Mouse (Mus musculus): ENCODE data around the gene Fgfr1op2. TPM values are rescaled to one million over a fixed set of nuclear protein-coding genes. Genes with fewer than 3 reads are reported as not detected.
"Not testable (repeated sequence)": the region's sequence is repeated elsewhere in the genome, so short reads cannot be mapped to it uniquely, and the experiment has no call there.

The Fgfr1op2 gene
- polyA plus RNA-seq, 1 experiment from 2014 or later: 103 TPM

DNA sequence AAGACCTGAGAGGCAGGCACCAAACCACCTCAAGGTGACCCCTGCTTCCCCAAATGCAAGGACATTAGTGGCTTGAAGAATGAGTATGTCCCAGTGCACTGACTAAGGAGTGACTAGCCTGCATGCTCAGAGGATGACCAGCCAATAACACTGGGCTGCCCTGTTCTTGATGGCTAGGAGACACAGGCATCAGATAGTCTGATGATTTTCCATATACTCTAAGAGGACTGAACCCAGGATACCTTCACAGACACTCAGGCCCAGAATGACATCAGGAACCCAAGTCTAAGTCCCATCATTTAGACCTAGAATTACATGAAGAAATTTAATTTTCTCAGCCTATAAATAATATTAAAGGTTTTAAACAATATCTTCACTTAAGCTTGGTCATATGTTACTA lies 25.7 kb upstream of the Fgfr1op2 start:
- ATAC-seq: no peak
- peaks cover 87% of the 10 kb centered on the region for H3K36me3 ChIP-seq
- H3K4me3 ChIP-seq: no peak overlapping the region
- no peak overlapping the region for H3K27ac ChIP-seq
- H3K9me3 ChIP-seq (replicated peaks): no peaks in the 10 kb centered on the region
- H3K4me1 ChIP-seq: no peaks in the 10 kb centered on the region
- H3K9ac ChIP-seq: no peak overlapping the region
- no peak overlapping the region for H3K4me2 ChIP-seq
- no peaks in the 10 kb centered on the region for H3K27me3 ChIP-seq (replicated peaks)

DNA sequence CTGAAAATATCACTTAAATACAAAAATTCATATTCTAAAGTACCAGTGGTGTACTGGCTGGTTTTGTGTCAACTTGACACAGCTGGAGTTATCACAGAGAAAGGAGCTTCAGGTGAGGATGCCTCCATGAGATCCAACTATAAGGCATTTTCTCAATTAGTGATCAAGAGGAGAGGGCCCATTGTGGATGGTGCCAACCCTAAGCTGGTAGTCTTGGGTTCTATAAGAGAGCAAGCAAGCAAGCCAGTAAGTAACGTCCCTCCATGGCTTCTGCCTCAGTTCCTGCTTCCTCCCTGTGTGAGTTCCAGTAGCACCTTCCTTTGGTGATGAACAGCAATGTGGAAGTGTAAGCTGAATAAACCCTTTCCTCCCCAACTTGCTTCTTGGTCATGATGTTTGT lies 14.5 kb upstream of the Fgfr1op2 start:
- not testable (repeated sequence) for H3K27ac ChIP-seq; H3K9me3 ChIP-seq (replicated peaks); ATAC-seq; H3K4me3 ChIP-seq; H3K4me2 ChIP-seq; H3K9ac ChIP-seq; H3K27me3 ChIP-seq (replicated peaks); H3K4me1 ChIP-seq
- peaks cover 75% of the 10 kb centered on the region for H3K36me3 ChIP-seq
- WGBS (ENCODE audit: insufficient replicate concordance): 72% methylated on average over 1 of the region's 1 CpGs

DNA sequence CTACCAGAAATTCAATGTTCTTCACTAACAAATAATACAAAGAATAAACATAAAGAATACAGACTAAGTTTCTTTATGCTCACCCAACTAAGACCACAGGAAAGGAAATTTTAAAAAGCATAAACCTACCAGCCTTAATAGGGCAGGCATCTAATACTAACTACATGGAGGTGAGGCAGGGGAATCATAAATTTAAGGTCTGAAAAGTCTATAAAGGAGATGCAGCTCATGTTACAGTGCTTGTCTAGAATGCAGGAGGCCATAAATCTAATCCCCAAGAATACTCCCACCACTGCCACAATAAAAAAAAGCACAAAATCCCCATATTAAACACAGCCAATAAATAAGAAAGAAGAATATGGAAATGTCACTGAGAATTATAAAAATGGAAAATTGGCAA lies 4.9 kb upstream of the Fgfr1op2 start:
- Histone ChIP-seq H3K36me3 (peaks cover 37% of the 10 kb centered on the region), H3K9ac (no peak overlapping the region), H3K4me1 (peaks cover 19% of the 10 kb centered on the region), H3K27me3 (replicated peaks) (no peaks in the 10 kb centered on the region), H3K27ac (no peak overlapping the region), H3K4me3 (no peak overlapping the region), H3K4me2 (no peak overlapping the region), H3K9me3 (replicated peaks) (no peaks in the 10 kb centered on the region)
- no peak for ATAC-seq

DNA sequence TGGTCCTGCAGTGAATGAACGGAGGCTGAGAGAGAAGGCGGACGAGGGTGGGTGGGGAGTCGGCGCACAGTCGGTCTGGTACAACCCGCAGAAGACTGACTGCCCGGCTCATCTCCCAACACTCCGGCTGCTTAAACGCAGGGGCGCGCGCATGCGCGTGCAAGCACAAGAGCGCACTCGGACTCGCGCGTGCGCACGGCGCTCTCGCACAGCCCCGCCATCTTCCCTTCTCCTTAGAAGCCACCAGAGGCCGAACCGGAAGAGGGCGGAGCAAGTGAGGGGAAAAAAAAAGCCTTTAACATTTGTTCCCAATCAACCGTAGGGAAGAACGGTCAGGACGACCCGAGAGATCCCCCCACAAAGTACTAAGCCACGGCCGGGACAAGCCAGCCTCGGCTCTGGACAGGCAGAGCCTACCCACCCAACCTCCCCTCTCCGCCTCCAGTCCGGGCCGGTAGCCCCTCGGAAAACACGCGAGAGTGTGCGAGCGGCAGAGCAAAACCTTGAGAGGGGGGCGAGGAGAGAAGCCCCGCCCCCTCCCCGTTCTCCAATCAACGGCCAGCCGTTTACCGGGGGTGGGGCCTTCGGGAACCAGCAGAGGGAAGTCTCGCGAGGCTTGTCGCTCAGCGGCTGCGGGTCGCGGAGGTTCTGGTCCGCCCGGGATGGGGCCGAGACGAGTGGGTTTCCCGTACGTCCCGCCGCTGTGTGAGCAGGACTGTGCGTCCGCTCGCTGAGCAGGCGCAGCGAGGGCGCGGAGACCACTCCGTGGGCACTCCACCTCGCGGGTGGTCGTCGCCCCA lies 507 bp downstream of the Fgfr1op2 start, which contains the start of gene Ints13:
Gene Ints13 (minus strand): TSS at position 526 of the 800 bp plus-strand sequence.
- ATAC-seq: peak; percentile 94
- Histone ChIP-seq H3K9ac (peak within 1 kb of the TSS; percentile 97), H3K4me3 (peak within 1 kb of the TSS; percentile 92), H3K27ac (peak within 1 kb of the TSS; percentile 96), H3K27me3 (replicated peaks) (no peaks in the 10 kb centered on the region), H3K4me2 (peak within 1 kb of the TSS; percentile 84), H3K9me3 (replicated peaks) (no peaks in the 10 kb centered on the region), H3K4me1 (peaks cover 43% of the 10 kb centered on the region), H3K36me3 (peaks cover 16% of the 10 kb centered on the region)
- WGBS (ENCODE audit: insufficient replicate concordance): under 1% methylated on average over 75 of the region's 77 CpGs

GRCm38 (mm10) chr6:146578111-146578531 lies 1.1 kb downstream of the Fgfr1op2 start:
- Histone ChIP-seq H3K27ac (peak overlapping the region; percentile 96), H3K9me3 (replicated peaks) (no peaks in the 10 kb centered on the region), H3K4me1 (peaks cover 45% of the 10 kb centered on the region), H3K4me2 (peak overlapping the region; percentile 84), H3K9ac (peak overlapping the region; percentile 97), H3K36me3 (peaks cover 14% of the 10 kb centered on the region), H3K27me3 (replicated peaks) (no peaks in the 10 kb centered on the region), H3K4me3 (peak overlapping the region; percentile 92)
- peak; percentile 68 for ATAC-seq
- WGBS (ENCODE audit: insufficient replicate concordance): under 1% methylated on average over 22 of the region's 22 CpGs

- Histone ChIP-seq H3K4me1 (peaks cover 45% of the 10 kb centered on the region), H3K9ac (peak overlapping the region; percentile 97), H3K27me3 (replicated peaks) (no peaks in the 10 kb centered on the region), H3K36me3 (peaks cover 14% of the 10 kb centered on the region), H3K4me2 (peak overlapping the region; percentile 84), H3K9me3 (replicated peaks) (no peaks in the 10 kb centered on the region), H3K4me3 (peak overlapping the region; percentile 92), H3K27ac (peak overlapping the region; percentile 96)
- no peak for ATAC-seq
- 3% methylated on average over 7 of the region's 7 CpGs for WGBS (ENCODE audit: insufficient replicate concordance)
Measured at GRCm38 (mm10) chr6:146578586-146578985, 1.6 kb downstream of the Fgfr1op2 start.

DNA sequence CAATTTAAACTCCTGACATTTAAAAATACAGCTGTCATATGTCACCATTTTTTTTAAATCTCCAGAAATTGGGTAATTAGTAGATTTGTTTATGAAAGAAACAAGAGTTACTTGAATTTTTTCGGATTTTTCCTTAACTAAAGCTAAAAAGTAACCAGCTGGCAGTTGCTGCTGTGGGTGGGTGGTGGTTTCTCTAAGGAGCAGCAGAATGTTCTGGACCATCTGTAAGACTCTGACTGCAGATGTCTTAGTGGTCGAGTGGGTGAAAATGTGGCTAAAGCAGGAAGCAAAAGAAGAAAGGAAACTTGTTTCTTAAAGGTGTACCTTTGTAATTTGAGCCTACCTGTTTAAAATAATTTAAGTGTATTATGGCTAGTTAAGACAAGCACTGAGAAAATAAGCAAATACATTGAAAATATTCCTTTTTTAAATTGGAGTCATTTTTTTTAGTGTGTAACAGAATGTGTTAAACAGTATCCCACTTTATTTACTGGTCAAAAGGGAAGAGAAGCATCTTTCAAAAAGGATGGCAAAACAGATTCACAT lies 3.5 kb downstream of the Fgfr1op2 start:
- H3K4me1 ChIP-seq: peaks cover 39% of the 10 kb centered on the region
- 8% methylated on average over 2 of the region's 2 CpGs for WGBS (ENCODE audit: insufficient replicate concordance)
- H3K4me2 ChIP-seq: peak overlapping the region; percentile 84
- H3K9me3 ChIP-seq (replicated peaks): no peaks in the 10 kb centered on the region
- no peak overlapping the region for H3K4me3 ChIP-seq
- no peak overlapping the region; the same call in 1 of the 2 replicates for H3K9ac ChIP-seq
- no peaks in the 10 kb centered on the region for H3K27me3 ChIP-seq (replicated peaks)
- H3K27ac ChIP-seq: no peak overlapping the region
- peaks cover 14% of the 10 kb centered on the region for H3K36me3 ChIP-seq
- no peak for ATAC-seq

GRCm38 (mm10) chr6:146583366-146584046 lies 6.5 kb downstream of the Fgfr1op2 start:
- peaks cover 41% of the 10 kb centered on the region for H3K36me3 ChIP-seq
- H3K4me1 ChIP-seq: peaks cover 26% of the 10 kb centered on the region
- no peak for ATAC-seq
- no peak overlapping the region for H3K9ac ChIP-seq
- no peaks in the 10 kb centered on the region for H3K9me3 ChIP-seq (replicated peaks)
- H3K27me3 ChIP-seq (replicated peaks): no peaks in the 10 kb centered on the region
- no peak overlapping the region for H3K4me2 ChIP-seq
- no peak overlapping the region for H3K4me3 ChIP-seq
- no peak overlapping the region for H3K27ac ChIP-seq
- 78% methylated on average over 2 of the region's 2 CpGs for WGBS (ENCODE audit: insufficient replicate concordance)

DNA sequence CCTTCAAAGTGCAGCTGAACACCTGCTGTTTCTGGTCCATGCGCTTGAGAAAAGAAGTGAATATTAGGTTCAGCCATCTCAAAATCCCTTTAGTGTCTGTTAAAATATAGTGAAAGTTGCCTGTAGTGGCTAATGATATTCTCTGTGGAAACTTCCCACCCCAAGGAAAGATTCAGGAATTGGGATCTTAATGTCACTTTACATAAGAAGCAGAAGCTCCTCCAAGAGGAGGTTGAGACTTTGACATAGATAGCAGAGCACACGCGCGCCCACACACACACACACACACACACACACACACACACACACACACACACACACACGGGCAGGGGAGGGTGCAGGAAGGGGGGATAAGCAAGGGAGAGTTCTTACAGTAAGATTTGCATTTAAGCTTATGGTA lies 8.1 kb downstream of the Fgfr1op2 start:
- no peaks in the 10 kb centered on the region for H3K9me3 ChIP-seq (replicated peaks)
- H3K4me1 ChIP-seq: peaks cover 17% of the 10 kb centered on the region
- H3K27me3 ChIP-seq (replicated peaks): no peaks in the 10 kb centered on the region
- no peak overlapping the region for H3K4me2 ChIP-seq
- H3K4me3 ChIP-seq: no peak overlapping the region
- H3K27ac ChIP-seq: no peak overlapping the region
- no peak for ATAC-seq
- H3K36me3 ChIP-seq: peaks cover 57% of the 10 kb centered on the region
- H3K9ac ChIP-seq: no peak overlapping the region
- 96% methylated on average over 2 of the region's 5 CpGs for WGBS (ENCODE audit: insufficient replicate concordance)

GRCm38 (mm10) chr6:146602601-146603000 lies 25.6 kb downstream of the Fgfr1op2 start:
- Histone ChIP-seq H3K4me3 (no peak overlapping the region), H3K4me1 (no peaks in the 10 kb centered on the region), H3K9ac (no peak overlapping the region; the same call in 1 of the 2 replicates), H3K9me3 (replicated peaks) (no peaks in the 10 kb centered on the region), H3K4me2 (no peak overlapping the region), H3K27me3 (replicated peaks) (no peaks in the 10 kb centered on the region), H3K36me3 (peaks cover 95% of the 10 kb centered on the region), H3K27ac (0 out of 2 replicates have a peak overlapping the region, but pooled peaks have one; percentile 6)
- no peak for ATAC-seq
- 81% methylated on average over 4 of the region's 4 CpGs for WGBS (ENCODE audit: insufficient replicate concordance)

DNA sequence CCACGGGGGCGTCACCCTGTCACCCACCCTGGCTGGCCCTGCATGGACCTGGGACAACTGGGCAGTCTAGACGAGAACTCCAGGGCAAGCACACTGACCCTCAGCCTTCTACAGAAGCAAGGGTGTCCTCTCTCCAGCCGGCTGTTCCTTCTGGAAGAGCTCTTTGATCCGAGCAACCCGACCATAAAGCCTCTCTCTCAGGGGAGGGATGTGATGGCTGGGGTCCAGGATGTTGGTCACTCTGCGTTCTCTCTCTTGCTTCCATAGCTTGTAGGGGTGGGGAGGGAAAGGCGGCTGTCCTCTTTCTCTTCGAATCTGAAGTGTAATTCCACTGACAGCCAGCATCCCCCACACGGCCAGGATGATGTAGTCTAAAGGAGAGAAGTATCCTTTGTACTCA lies 26.6 kb downstream of the Fgfr1op2 start:
- Histone ChIP-seq H3K36me3 (peaks cover 96% of the 10 kb centered on the region), H3K4me3 (no peak overlapping the region), H3K27me3 (replicated peaks) (no peaks in the 10 kb centered on the region), H3K27ac (no peak overlapping the region), H3K9me3 (replicated peaks) (no peaks in the 10 kb centered on the region), H3K4me1 (no peaks in the 10 kb centered on the region), H3K4me2 (no peak overlapping the region), H3K9ac (no peak overlapping the region)
- 85% methylated on average over 10 of the region's 10 CpGs for WGBS (ENCODE audit: insufficient replicate concordance)
- no peak for ATAC-seq

GRCm38 (mm10) chr6:146611385-146611784 lies 34.4 kb downstream of the Fgfr1op2 start:
- H3K36me3 ChIP-seq: peaks cover 91% of the 10 kb centered on the region
- H3K9ac ChIP-seq: peak overlapping the region; percentile 71
- H3K4me2 ChIP-seq: peak overlapping the region; percentile 66
- H3K4me3 ChIP-seq: 0 out of 2 replicates have a peak overlapping the region, but pooled peaks have one; percentile 9
- no peaks in the 10 kb centered on the region for H3K9me3 ChIP-seq (replicated peaks)
- H3K4me1 ChIP-seq: peaks cover 58% of the 10 kb centered on the region
- ATAC-seq: peak; percentile 91
- H3K27me3 ChIP-seq (replicated peaks): no peaks in the 10 kb centered on the region
- H3K27ac ChIP-seq: peak overlapping the region; percentile 98
- WGBS (ENCODE audit: insufficient replicate concordance): 43% methylated on average over 6 of the region's 6 CpGs
